Mouse (Mus musculus): ENCODE data around the gene Olfr1388. TPM values are rescaled to one million over a fixed set of nuclear protein-coding genes. Genes with fewer than 3 reads are reported as not detected.
"Not testable (repeated sequence)": the region's sequence is repeated elsewhere in the genome, so short reads cannot be mapped to it uniquely, and the experiment has no call there.

Olfr1388 gene
- not detected in 2 replicates for polyA plus RNA-seq (2015; fragmentation: Nextera tagmentation; extraction: Ambion mirVana)

- H3K4me2 ChIP-seq = no peak within 1 kb of the TSS
- H3K36me3 ChIP-seq = no peaks in the 10 kb centered on the region
- no peak for ATAC-seq (ENCODE audit: extremely low read depth, insufficient number of reproducible peaks, low FRiP score, low TSS enrichment)
- no peaks in the 10 kb centered on the region for H3K9me3 ChIP-seq
- H3K9ac ChIP-seq = no peak within 1 kb of the TSS
- no peak within 1 kb of the TSS for H3K27ac ChIP-seq (replicated peaks)
- H3K4me3 ChIP-seq = no peak within 1 kb of the TSS
- 31% methylated on average over 3 of the region's 3 CpGs for WGBS
- H3K27me3 ChIP-seq (replicated peaks) = no peaks in the 10 kb centered on the region
- H3K4me1 ChIP-seq = peaks cover 6% of the 10 kb centered on the region; the same call in 1 of the 2 replicates
Measured at GRCm38 (mm10) chr11:49436411-49436810, at the start of gene Olfr1388. Gene Olfr1388, plus strand, starts transcription at chr11:49436624.

GRCm38 (mm10) chr11:49392707-49393106, 43.7 kb upstream of the Olfr1388 start:
- not testable (repeated sequence) for ATAC-seq (ENCODE audit: extremely low read depth, insufficient number of reproducible peaks, low FRiP score, low TSS enrichment)

GRCm38 (mm10) chr11:49406784-49407183, 29.6 kb upstream of the Olfr1388 start:
- no peak overlapping the region for H3K9ac ChIP-seq
- 63% methylated on average over 3 of the region's 3 CpGs for WGBS
- no peaks in the 10 kb centered on the region for H3K4me1 ChIP-seq
- H3K36me3 ChIP-seq = no peaks in the 10 kb centered on the region
- no peak overlapping the region for H3K27ac ChIP-seq (replicated peaks)
- H3K4me3 ChIP-seq = no peak overlapping the region
- ATAC-seq (ENCODE audit: extremely low read depth, insufficient number of reproducible peaks, low FRiP score, low TSS enrichment) = no peak
- no peak overlapping the region for H3K4me2 ChIP-seq
- H3K27me3 ChIP-seq (replicated peaks) = no peaks in the 10 kb centered on the region
- 0 out of 2 replicates have a peak, but pooled peaks cover 2% of the 10 kb centered on the region for H3K9me3 ChIP-seq

More at GRCm38 (mm10) chr11:49392707-49393106, 43.7 kb upstream of the Olfr1388 start:
- not testable (repeated sequence) for H3K9ac ChIP-seq; H3K27me3 ChIP-seq (replicated peaks); H3K4me1 ChIP-seq; H3K4me3 ChIP-seq; H3K27ac ChIP-seq (replicated peaks); H3K9me3 ChIP-seq; H3K4me2 ChIP-seq; H3K36me3 ChIP-seq
- WGBS = 78% methylated on average over 1 of the region's 1 CpGs

DNA sequence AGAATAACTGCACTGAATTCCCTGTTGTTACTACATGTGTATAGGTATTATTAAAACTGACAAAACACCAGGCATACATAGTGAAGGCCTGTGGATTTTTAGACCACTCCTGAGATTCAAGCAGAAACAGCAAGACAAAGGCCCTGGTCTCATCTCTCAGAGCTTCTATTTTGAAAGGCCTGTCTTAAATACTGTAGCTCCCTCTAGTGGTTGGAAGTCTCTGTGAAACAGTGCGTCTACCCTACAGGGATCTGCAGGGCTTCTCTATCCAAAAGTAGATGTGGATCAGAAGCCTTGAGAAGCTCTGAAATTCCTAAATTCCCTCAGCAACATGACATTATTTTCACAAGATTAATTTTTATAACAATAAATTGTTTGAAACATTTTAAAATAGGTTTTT, 25.9 kb upstream of the Olfr1388 start:
- H3K36me3 ChIP-seq = no peaks in the 10 kb centered on the region
- no peak overlapping the region for H3K27ac ChIP-seq (replicated peaks)
- no peak overlapping the region for H3K9ac ChIP-seq
- H3K4me3 ChIP-seq = no peak overlapping the region
- no peaks in the 10 kb centered on the region for H3K27me3 ChIP-seq (replicated peaks)
- no peak overlapping the region for H3K4me2 ChIP-seq
- 39% methylated on average over 1 of the region's 1 CpGs for WGBS
- peaks cover 6% of the 10 kb centered on the region; the same call in 1 of the 2 replicates for H3K9me3 ChIP-seq
- no peak for ATAC-seq (ENCODE audit: extremely low read depth, insufficient number of reproducible peaks, low FRiP score, low TSS enrichment)
- H3K4me1 ChIP-seq = no peaks in the 10 kb centered on the region

DNA sequence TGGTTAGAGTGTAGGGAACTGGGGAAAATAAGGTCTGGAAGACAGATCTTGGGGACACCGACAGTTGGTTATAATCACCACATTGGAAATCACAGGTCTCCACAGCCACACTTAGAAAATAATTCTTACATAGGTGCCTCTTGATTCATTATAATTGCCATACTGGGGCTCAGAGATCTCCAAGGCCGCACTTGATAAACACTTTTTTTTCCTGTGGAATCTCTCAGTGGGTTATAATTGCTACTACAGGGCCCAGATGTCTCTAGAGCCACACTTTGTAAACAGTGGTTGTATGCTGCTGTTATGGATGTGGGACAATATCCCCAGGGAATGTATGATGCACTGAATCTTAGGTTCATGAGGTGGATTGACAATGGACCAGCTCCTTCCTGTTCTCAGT, 13.7 kb upstream of the Olfr1388 start, which contains the start of gene Olfr1389:
Gene Olfr1389, plus strand, starts transcription at position 301 of the 400 bp plus-strand sequence.
- H3K27ac ChIP-seq (replicated peaks) = no peak within 1 kb of the TSS; the same call in 1 of the 2 replicates
- ATAC-seq (ENCODE audit: extremely low read depth, insufficient number of reproducible peaks, low FRiP score, low TSS enrichment) = no peak

DNA sequence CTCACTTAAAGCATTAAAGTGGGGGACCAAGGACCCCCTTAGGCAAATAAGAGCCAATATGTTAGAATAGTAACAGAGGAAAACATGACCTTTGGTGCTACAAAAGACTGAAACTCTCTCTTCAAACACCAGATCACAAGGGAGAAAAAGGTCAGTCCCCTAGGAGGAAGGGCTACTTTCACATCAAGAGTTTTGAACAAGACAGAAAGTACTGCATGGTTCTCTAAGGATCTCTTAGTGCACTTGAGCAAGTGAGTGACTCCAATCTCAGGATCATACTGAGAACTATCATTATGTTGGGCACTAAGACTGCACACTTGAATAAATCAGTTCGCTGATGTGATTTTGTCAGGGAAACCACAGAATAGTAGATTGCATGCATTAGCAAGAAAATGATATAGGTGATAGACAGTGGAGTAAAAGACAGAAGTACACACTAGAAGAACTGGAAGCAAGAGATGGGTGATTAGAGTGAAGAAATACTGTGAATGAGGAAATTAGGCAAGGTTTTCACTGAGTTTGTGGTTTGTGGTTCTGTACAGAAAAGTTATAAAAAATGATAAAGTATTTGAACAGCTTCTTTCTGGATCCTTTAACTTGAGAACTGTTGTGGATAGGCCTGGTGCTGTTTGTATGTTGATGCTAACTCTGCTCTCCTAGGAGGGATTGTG, 11.0 kb upstream of the Olfr1388 start:
- Histone ChIP-seq H3K27me3 (replicated peaks) (no peaks in the 10 kb centered on the region), H3K27ac (replicated peaks) (no peak overlapping the region), H3K4me2 (no peak overlapping the region), H3K9me3 (no peaks in the 10 kb centered on the region), H3K9ac (no peak overlapping the region), H3K4me3 (no peak overlapping the region), H3K4me1 (peaks cover 4% of the 10 kb centered on the region; the same call in 1 of the 2 replicates), H3K36me3 (no peaks in the 10 kb centered on the region)
- 78% methylated on average over 1 of the region's 1 CpGs for WGBS
- ATAC-seq (ENCODE audit: extremely low read depth, insufficient number of reproducible peaks, low FRiP score, low TSS enrichment) = no peak

More for the DNA sequence above, 13.7 kb upstream of the Olfr1388 start, which contains the start of gene Olfr1389:
- 78% methylated on average over 2 of the region's 2 CpGs for WGBS
- Histone ChIP-seq H3K4me2 (no peak within 1 kb of the TSS), H3K4me1 (peaks cover 4% of the 10 kb centered on the region; the same call in 1 of the 2 replicates), H3K36me3 (no peaks in the 10 kb centered on the region), H3K9me3 (no peaks in the 10 kb centered on the region), H3K27me3 (replicated peaks) (no peaks in the 10 kb centered on the region), H3K9ac (no peak within 1 kb of the TSS), H3K4me3 (no peak within 1 kb of the TSS)

- no peak overlapping the region for H3K27ac ChIP-seq (replicated peaks)
- no peaks in the 10 kb centered on the region for H3K27me3 ChIP-seq (replicated peaks)
- H3K4me3 ChIP-seq = no peak overlapping the region
- no peak overlapping the region for H3K4me2 ChIP-seq
- H3K36me3 ChIP-seq = no peaks in the 10 kb centered on the region
- 76% methylated on average over 2 of the region's 2 CpGs for WGBS
- no peaks in the 10 kb centered on the region for H3K9me3 ChIP-seq
- H3K9ac ChIP-seq = no peak overlapping the region
- no peaks in the 10 kb centered on the region for H3K4me1 ChIP-seq
- no peak for ATAC-seq (ENCODE audit: extremely low read depth, insufficient number of reproducible peaks, low FRiP score, low TSS enrichment)
Measured at GRCm38 (mm10) chr11:49429641-49430040, 6.8 kb upstream of the Olfr1388 start.

GRCm38 (mm10) chr11:49455043-49455442, 18.6 kb downstream of the Olfr1388 start, which contains the start of gene Olfr1387:
Gene Olfr1387, plus strand, starts transcription at chr11:49455343.
- no peak within 1 kb of the TSS for H3K4me2 ChIP-seq
- WGBS = 61% methylated on average over 1 of the region's 1 CpGs
- H3K9me3 ChIP-seq = no peaks in the 10 kb centered on the region
- H3K27ac ChIP-seq (replicated peaks) = no peak within 1 kb of the TSS
- ATAC-seq (ENCODE audit: extremely low read depth, insufficient number of reproducible peaks, low FRiP score, low TSS enrichment) = no peak
- no peak within 1 kb of the TSS for H3K9ac ChIP-seq
- no peak within 1 kb of the TSS for H3K4me3 ChIP-seq
- no peaks in the 10 kb centered on the region for H3K27me3 ChIP-seq (replicated peaks)
- H3K36me3 ChIP-seq = no peaks in the 10 kb centered on the region
- H3K4me1 ChIP-seq = no peaks in the 10 kb centered on the region

DNA sequence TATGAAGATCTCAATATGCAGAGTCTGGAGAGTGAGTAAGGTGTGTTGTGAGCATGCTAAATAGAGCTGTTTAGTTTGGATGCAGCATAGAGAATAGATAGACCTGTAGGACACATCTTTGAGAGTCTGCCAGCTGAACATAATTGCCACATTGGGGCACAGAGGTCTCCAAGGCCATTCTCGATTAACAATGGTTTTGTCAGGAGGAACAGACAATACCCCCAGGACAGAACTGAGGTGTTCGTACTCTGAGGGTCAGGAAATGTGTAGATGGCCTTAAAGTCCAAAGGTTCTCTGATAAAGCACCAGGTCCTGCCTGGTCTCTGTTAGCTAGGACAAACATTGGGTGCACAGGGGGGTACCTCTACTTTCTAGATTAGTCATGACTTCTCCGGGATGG, 28.3 kb downstream of the Olfr1388 start, which contains the start of gene Olfr1386:
Gene Olfr1386, plus strand, starts transcription at position 301 of the 400 bp plus-strand sequence.
- H3K9me3 ChIP-seq; ATAC-seq (ENCODE audit: extremely low read depth, insufficient number of reproducible peaks, low FRiP score, low TSS enrichment); H3K4me3 ChIP-seq; H3K27me3 ChIP-seq (replicated peaks); H3K4me2 ChIP-seq; H3K36me3 ChIP-seq; H3K9ac ChIP-seq; H3K27ac ChIP-seq (replicated peaks); H3K4me1 ChIP-seq: not testable (repeated sequence)
- WGBS = 66% methylated on average over 3 of the region's 3 CpGs

GRCm38 (mm10) chr11:49485973-49486372, 49.5 kb downstream of the Olfr1388 start:
- Histone ChIP-seq H3K4me1 (no peaks in the 10 kb centered on the region), H3K27me3 (replicated peaks) (no peaks in the 10 kb centered on the region), H3K4me2 (no peak overlapping the region), H3K36me3 (no peaks in the 10 kb centered on the region), H3K4me3 (no peak overlapping the region), H3K27ac (replicated peaks) (no peak overlapping the region), H3K9ac (no peak overlapping the region), H3K9me3 (no peaks in the 10 kb centered on the region)
- ATAC-seq (ENCODE audit: extremely low read depth, insufficient number of reproducible peaks, low FRiP score, low TSS enrichment) = no peak
- 39% methylated on average over 4 of the region's 4 CpGs for WGBS

DNA sequence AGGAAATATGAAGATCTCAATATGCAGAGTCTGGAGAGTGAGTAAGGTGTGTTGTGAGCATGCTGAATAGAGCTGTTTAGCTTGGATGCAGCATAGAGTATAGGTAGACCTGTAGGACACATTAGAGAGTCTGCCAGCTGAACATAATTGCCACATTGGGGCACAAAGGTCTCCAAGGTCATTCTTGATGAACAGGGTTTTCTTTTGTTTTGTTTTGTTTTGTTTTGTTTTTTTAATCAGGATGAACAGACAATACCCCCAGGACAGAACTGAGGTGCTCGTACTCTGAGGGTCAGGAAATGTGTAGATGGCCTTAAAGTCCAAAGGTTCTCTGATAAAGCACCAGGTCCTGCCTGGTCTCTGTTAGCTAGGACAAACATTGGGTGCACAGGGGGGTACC, 52.3 kb downstream of the Olfr1388 start, which contains the start of gene Olfr1385:
Gene Olfr1385, plus strand, starts transcription at position 301 of the 400 bp plus-strand sequence.
- H3K9ac ChIP-seq; H3K4me1 ChIP-seq; H3K4me2 ChIP-seq; H3K27ac ChIP-seq (replicated peaks); ATAC-seq (ENCODE audit: extremely low read depth, insufficient number of reproducible peaks, low FRiP score, low TSS enrichment); H3K27me3 ChIP-seq (replicated peaks); H3K4me3 ChIP-seq; H3K9me3 ChIP-seq; H3K36me3 ChIP-seq: not testable (repeated sequence)
- 60% methylated on average over 1 of the region's 1 CpGs for WGBS

All from heart, embryonic 13.5 days (tissue).